Mouse (Mus musculus): Measurements from ENCODE around the gene Sec31a.

DNA sequence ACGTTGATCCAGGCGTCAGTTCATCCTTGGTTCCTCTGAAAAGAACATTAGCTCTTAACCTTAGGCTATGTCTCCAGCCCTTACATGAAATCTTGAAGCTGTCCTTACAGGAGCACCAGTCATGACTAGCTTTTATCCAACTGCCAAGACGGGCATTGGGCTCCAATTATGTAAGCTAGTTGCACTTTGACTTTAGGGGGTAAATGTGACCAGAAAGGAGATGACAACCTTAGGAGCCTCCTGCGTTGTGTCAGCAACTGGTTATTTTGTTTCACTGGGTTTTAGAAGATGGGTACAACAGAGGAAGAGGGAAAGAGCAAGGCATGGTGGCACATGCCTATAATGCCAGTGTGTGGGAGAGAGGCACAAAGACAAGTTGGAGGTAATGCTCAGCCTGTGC lies 2.8 kb upstream of the Sec31a start:
- TF ChIP-seq CTCF (IDR thresholded peaks at IDR 0.05; ENCODE audit: insufficient read depth, low read length) (no peak), POLR2A (IDR thresholded peaks at IDR 0.05; ENCODE audit: borderline replicate concordance, extremely low read depth, low read depth, low read length) (no peak)

Data from lung, adult 2 months (tissue).